Mouse (Mus musculus): ENCODE measurements around the gene Atxn7l3b. TPM values are rescaled to one million over a fixed set of nuclear protein-coding genes. Genes with fewer than 3 reads are reported as not detected.

Atxn7l3b gene
- polyA plus RNA-seq, 1 experiment from 2014 or later: 109 TPM

DNA sequence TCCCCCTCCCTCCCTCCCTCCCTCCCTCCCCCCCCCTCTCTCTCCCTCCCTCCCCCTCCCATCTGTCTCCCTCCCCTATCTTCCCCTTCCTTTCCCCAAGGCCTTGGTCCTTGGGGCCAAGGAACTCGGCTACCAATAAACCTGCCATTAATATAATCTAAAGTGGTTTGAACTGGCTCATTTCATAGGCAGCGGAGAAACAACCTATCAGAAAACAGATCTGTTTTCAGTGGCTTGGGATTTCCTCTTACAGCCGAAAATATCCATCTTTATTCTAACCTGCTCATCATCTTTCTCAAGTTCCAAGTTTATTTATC lies 45.2 kb downstream of the Atxn7l3b start:
- no peak for ATAC-seq (replicated peaks; ENCODE audit: low FRiP score)
- WGBS: 52% methylated on average over 2 of the region's 3 CpGs
- no peak for DNase-seq (ENCODE audit: low spot score)
- Histone ChIP-seq H3K9ac (ENCODE audit: low read depth, low read length) (no peak overlapping the region), H3K4me3 (ENCODE audit: low read depth, low read length) (no peak overlapping the region), H3K9me3 (ENCODE audit: control insufficient read depth, low read length) (no peaks in the 10 kb centered on the region), H3K4me2 (no peak overlapping the region), H3K27ac (ENCODE audit: low read depth, low read length) (no peak overlapping the region), H3K36me3 (ENCODE audit: control insufficient read depth, insufficient read depth, low read length) (no peaks in the 10 kb centered on the region), H3K27me3 (replicated peaks; ENCODE audit: control insufficient read depth, insufficient read depth, low read length) (no peaks in the 10 kb centered on the region), H3K4me1 (replicated peaks; ENCODE audit: control insufficient read depth, insufficient read depth, low read length) (no peaks in the 10 kb centered on the region)

DNA sequence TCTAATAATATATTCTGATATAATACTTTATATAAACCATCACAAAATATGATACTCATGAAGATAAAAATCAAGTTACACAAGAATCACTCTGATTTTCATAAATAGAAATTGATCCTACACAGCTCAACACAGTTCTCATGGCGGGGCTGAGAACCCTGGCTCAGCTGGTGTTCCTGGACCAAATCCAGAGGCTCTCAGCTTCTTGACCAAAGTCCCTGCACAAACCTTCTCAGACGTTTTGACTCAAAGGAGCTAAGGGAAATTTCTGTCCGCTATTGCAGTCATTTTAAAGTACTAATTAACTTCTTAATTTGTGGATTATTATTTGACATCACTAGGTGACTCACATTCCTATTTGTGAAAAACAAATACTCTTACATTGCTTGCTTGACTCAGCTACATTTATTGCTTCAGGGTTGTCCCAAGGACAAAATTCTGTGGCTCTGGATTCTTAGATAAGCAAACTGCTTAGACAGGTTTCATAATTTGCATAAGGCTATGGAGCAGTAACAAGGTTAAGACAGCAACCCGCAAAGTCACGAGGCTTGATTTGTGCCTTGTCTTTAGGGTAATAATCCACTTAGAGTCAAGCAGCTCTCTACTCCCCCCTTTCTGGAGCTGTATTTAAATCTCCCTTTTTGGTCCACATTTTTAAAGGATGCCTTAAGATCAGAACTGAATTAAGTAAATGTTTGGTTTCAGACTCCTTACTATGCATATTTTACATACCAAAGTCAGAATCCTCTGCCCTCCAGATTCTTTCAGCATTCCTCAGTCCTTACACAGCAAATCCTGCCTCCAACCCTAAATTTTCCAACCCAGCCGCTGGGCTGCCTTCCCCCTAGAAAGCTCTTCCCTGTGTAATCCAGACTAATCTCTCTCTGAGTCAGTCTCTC lies 45.8 kb downstream of the Atxn7l3b start:
- ATAC-seq (replicated peaks; ENCODE audit: low FRiP score) (no peak), DNase-seq (ENCODE audit: low spot score) (no peak)

DNA sequence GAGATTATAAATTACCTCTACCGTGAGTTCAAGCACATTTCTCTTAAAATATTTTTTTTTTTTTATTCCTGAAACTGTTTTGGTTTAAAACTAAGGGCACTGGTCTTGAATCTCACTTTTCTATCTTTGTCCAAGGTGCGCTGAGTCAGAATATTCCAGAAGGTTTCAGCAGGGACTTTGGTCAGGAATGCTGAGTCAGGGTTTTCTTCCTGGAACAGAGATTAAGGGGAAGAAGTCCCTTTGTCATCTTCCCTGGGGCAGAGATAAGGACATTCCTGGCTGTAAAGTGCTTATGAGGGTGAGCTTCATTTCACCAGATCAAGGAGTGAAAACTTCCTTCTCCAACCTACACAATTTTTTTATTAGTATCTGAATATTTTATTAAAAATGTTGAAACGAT lies 46.7 kb downstream of the Atxn7l3b start:
- Histone ChIP-seq H3K4me3 (ENCODE audit: low read depth, low read length) (no peak overlapping the region), H3K4me2 (no peak overlapping the region), H3K9me3 (ENCODE audit: control insufficient read depth, low read length) (no peaks in the 10 kb centered on the region), H3K36me3 (ENCODE audit: control insufficient read depth, insufficient read depth, low read length) (no peaks in the 10 kb centered on the region), H3K4me1 (replicated peaks; ENCODE audit: control insufficient read depth, insufficient read depth, low read length) (no peaks in the 10 kb centered on the region), H3K27ac (ENCODE audit: low read depth, low read length) (no peak overlapping the region), H3K27me3 (replicated peaks; ENCODE audit: control insufficient read depth, insufficient read depth, low read length) (no peaks in the 10 kb centered on the region), H3K9ac (ENCODE audit: low read depth, low read length) (no peak overlapping the region)
- DNase-seq (ENCODE audit: low spot score) (no peak), ATAC-seq (replicated peaks; ENCODE audit: low FRiP score) (no peak)
- 78% methylated on average over 3 of the region's 3 CpGs for WGBS

More for the DNA sequence above, 45.8 kb downstream of the Atxn7l3b start:
- no peaks in the 10 kb centered on the region for H3K9me3 ChIP-seq (ENCODE audit: control insufficient read depth, low read length)
- H3K27me3 ChIP-seq (replicated peaks; ENCODE audit: control insufficient read depth, insufficient read depth, low read length): no peaks in the 10 kb centered on the region
- no peak overlapping the region for H3K27ac ChIP-seq (ENCODE audit: low read depth, low read length)
- no peak overlapping the region for H3K9ac ChIP-seq (ENCODE audit: low read depth, low read length)
- no peaks in the 10 kb centered on the region for H3K4me1 ChIP-seq (replicated peaks; ENCODE audit: control insufficient read depth, insufficient read depth, low read length)
- H3K36me3 ChIP-seq (ENCODE audit: control insufficient read depth, insufficient read depth, low read length): no peaks in the 10 kb centered on the region
- 41% methylated on average over 6 of the region's 6 CpGs for WGBS
- H3K4me3 ChIP-seq (ENCODE audit: low read depth, low read length): no peak overlapping the region
- no peak overlapping the region for H3K4me2 ChIP-seq

DNA sequence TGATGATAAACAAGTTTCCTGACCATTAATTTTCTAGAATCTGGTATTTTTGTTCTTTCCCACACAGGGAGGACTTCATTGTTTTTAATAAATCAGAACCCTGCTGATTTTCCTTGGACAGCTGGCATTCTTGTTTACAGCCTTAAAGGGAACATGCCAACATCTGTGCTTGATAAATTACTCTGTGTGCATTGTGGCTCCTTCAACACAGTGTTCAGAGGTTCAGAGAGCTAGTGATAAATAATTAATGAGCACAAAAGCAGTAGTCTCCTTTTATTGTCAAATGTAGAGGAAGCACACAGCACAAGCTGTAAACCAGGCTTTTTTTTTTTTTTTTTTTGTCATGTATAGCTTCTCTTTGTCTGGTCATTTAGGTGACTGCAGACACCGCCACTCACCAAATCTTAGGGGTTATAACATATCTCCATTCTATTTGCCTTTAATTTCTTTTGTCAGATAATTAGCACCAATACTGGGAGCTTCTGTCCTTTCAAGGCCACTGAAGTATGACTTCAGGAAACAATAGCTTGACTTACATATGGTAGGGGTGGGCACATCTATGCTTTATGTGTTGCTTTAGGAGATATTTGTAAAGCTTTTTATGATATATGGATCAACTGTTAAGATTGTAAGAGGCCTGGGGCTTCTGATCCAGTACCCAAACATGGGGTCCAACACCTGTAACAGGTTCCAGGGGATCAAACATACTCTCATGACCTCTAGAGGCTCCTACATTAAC lies 52.0 kb downstream of the Atxn7l3b start:
- Histone ChIP-seq H3K9me3 (ENCODE audit: control insufficient read depth, low read length) (no peaks in the 10 kb centered on the region), H3K27me3 (replicated peaks; ENCODE audit: control insufficient read depth, insufficient read depth, low read length) (no peaks in the 10 kb centered on the region), H3K27ac (ENCODE audit: low read depth, low read length) (no peak overlapping the region), H3K9ac (ENCODE audit: low read depth, low read length) (no peak overlapping the region), H3K36me3 (ENCODE audit: control insufficient read depth, insufficient read depth, low read length) (no peaks in the 10 kb centered on the region), H3K4me2 (no peak overlapping the region), H3K4me1 (replicated peaks; ENCODE audit: control insufficient read depth, insufficient read depth, low read length) (no peaks in the 10 kb centered on the region), H3K4me3 (ENCODE audit: low read depth, low read length) (no peak overlapping the region)
- WGBS: 81% methylated on average over 1 of the region's 1 CpGs
- no peak for ATAC-seq (replicated peaks; ENCODE audit: low FRiP score)
- no peak for DNase-seq (ENCODE audit: low spot score)
